Mouse (Mus musculus): ENCODE results near the gene 6430531B16Rik. TPM values are rescaled to one million over a fixed set of nuclear protein-coding genes. Genes with fewer than 3 reads are reported as not detected.
A peak's percentile ranks its signal among the peaks of the same experiment; 100 is the strongest.

The 6430531B16Rik gene
- total RNA-seq, 2 experiments from 2014 or later: 0.99 to 1.5 TPM

GRCm38 (mm10) chr7:139970979-139971378 is 7.6 kb downstream of the 6430531B16Rik start:
- no peak for DNase-seq (ENCODE audit: low spot score in 2 of 2)

GRCm38 (mm10) chr7:139970216-139970919 is 8.2 kb downstream of the 6430531B16Rik start:
- no peak for DNase-seq (ENCODE audit: low spot score in 2 of 2)

- peak; percentile 72 to 96 for DNase-seq (ENCODE audit: low spot score in 2 of 2)
Measured at GRCm38 (mm10) chr7:139969348-139970130, 9.0 kb downstream of the 6430531B16Rik start.

GRCm38 (mm10) chr7:139968428-139968827 is 10.1 kb downstream of the 6430531B16Rik start:
- DNase-seq (ENCODE audit: low spot score in 2 of 2): no peak

- no peak for DNase-seq (ENCODE audit: low spot score in 2 of 2)
Measured at GRCm38 (mm10) chr7:139967175-139967574, 11.4 kb downstream of the 6430531B16Rik start.

GRCm38 (mm10) chr7:139963814-139964213 is 14.7 kb downstream of the 6430531B16Rik start:
- no peak for DNase-seq (ENCODE audit: low spot score in 2 of 2)

GRCm38 (mm10) chr7:139961141-139961540 is 17.4 kb downstream of the 6430531B16Rik start:
- no peak for DNase-seq (ENCODE audit: low spot score in 2 of 2)

- DNase-seq (ENCODE audit: low spot score in 2 of 2): no peak
Measured at GRCm38 (mm10) chr7:139957958-139958357, 20.6 kb downstream of the 6430531B16Rik start.

- DNase-seq (ENCODE audit: low spot score in 2 of 2): no peak
Measured at GRCm38 (mm10) chr7:139957437-139957836, 21.1 kb downstream of the 6430531B16Rik start.

- DNase-seq (ENCODE audit: low spot score in 2 of 2): no peak
Measured at GRCm38 (mm10) chr7:139956658-139957057, 21.9 kb downstream of the 6430531B16Rik start.

GRCm38 (mm10) chr7:139955505-139955904 is 23.1 kb downstream of the 6430531B16Rik start:
- no peak for DNase-seq (ENCODE audit: low spot score in 2 of 2)

- no peak for DNase-seq (ENCODE audit: low spot score in 2 of 2)
Measured at GRCm38 (mm10) chr7:139951991-139952633, 26.4 kb downstream of the 6430531B16Rik start.

- DNase-seq (ENCODE audit: low spot score in 2 of 2): no peak
Measured at GRCm38 (mm10) chr7:139951079-139951478, 27.5 kb downstream of the 6430531B16Rik start.

- DNase-seq (ENCODE audit: low spot score in 2 of 2): no peak
Measured at GRCm38 (mm10) chr7:139950283-139950971, 28.1 kb downstream of the 6430531B16Rik start.

- DNase-seq (ENCODE audit: low spot score in 2 of 2): no peak
Measured at GRCm38 (mm10) chr7:139949893-139950282, 28.7 kb downstream of the 6430531B16Rik start.

GRCm38 (mm10) chr7:139946032-139946431 is 32.5 kb downstream of the 6430531B16Rik start:
- no peak for DNase-seq (ENCODE audit: low spot score in 2 of 2)

- no peak for DNase-seq (ENCODE audit: low spot score in 2 of 2)
Measured at GRCm38 (mm10) chr7:139945516-139945915, 33.0 kb downstream of the 6430531B16Rik start.

- DNase-seq (ENCODE audit: low spot score in 2 of 2): no peak
Measured at GRCm38 (mm10) chr7:139944291-139945240, 34.0 kb downstream of the 6430531B16Rik start.

- no peak for DNase-seq (ENCODE audit: low spot score in 2 of 2)
Measured at GRCm38 (mm10) chr7:139943674-139944281, 34.8 kb downstream of the 6430531B16Rik start, which contains the start of gene Utf1. Utf1 (plus strand) TSS chr7:139943789.

Data from layer of hippocampus, adult 18-20 months (tissue).